Mouse (Mus musculus) liver, embryonic 15.5 days (tissue): ENCODE data around the gene Cwc27. TPM values are rescaled to one million over a fixed set of nuclear protein-coding genes. Genes with fewer than 3 reads are reported as not detected.

Experiments
- ATAC-seq: fragments of 200-750 bp; cut with Nextera tagmentation; 2 replicates; pipeline ENCODE4 v1.8.0; 2017; ENCODE audit warnings: moderate number of reproducible peaks, mild to moderate bottlenecking, moderate library complexity; ENCODE audit not compliant: insufficient read depth
- H3K27ac ChIP-seq: fragments of 300-500 bp; sonication (generic); replicated peaks from 2 replicates; pipeline ENCODE4 v1.5.1; 2015; ENCODE audit warnings: mild to moderate bottlenecking, inconsistent platforms
- H3K27me3 ChIP-seq: fragments of 300-500 bp; sonication (generic); 2 replicates; pipeline ENCODE4 v1.6.1; 2015; ENCODE audit warnings: mild to moderate bottlenecking, inconsistent platforms
- H3K36me3 ChIP-seq: fragments of 300-500 bp; sonication (generic); replicated peaks from 2 replicates; pipeline ENCODE4 v1.6.1; 2015; ENCODE audit warnings: moderate library complexity, mild to moderate bottlenecking, inconsistent platforms
- H3K4me1 ChIP-seq: fragments of 300-500 bp; sonication (generic); replicated peaks from 2 replicates; pipeline ENCODE4 v1.6.1; 2015; ENCODE audit warnings: inconsistent platforms
- H3K4me2 ChIP-seq: fragments of 300-500 bp; sonication (generic); 2 replicates; pipeline ENCODE4 v1.6.1; 2015; ENCODE audit warnings: moderate library complexity, mild to moderate bottlenecking, inconsistent platforms
- H3K4me3 ChIP-seq: fragments of 300-500 bp; sonication (generic); replicated peaks from 2 replicates; pipeline ENCODE4 v1.5.1; 2015; ENCODE audit warnings: mild to moderate bottlenecking, inconsistent platforms
- H3K9ac ChIP-seq: fragments of 300-500 bp; sonication (generic); 2 replicates; pipeline ENCODE4 v1.6.1; 2015; ENCODE audit warnings: moderate library complexity, mild to moderate bottlenecking, inconsistent platforms
- H3K9me3 ChIP-seq: fragments of 300-500 bp; sonication (generic); replicated peaks from 2 replicates; pipeline ENCODE4 v1.6.1; 2016; ENCODE audit warnings: inconsistent platforms
- whole genome bisulfite sequencing: fragments of 180-500 bp; shearing (Covaris S2); methylation state at CpG from one replicate; pipeline ENCODE4 v1.1.7; 2015; ENCODE audit warnings: mixed read lengths; ENCODE audit not compliant: insufficient replicate concordance; 5-methylcytosine and 5-hydroxymethylcytosine counted together
- polyA plus RNA-seq: library from polyadenylated mRNA; unstranded; fragments of >200 nt; fragmentation: Nextera tagmentation; extraction: Ambion mirVana; gene quantifications from 2 replicates; pipeline ENCODE4 v1.2.1, GENCODE M21; 2015

Gene Cwc27
- polyA plus RNA-seq, 1 experiment from 2014 or later, result 8.3 TPM

DNA sequence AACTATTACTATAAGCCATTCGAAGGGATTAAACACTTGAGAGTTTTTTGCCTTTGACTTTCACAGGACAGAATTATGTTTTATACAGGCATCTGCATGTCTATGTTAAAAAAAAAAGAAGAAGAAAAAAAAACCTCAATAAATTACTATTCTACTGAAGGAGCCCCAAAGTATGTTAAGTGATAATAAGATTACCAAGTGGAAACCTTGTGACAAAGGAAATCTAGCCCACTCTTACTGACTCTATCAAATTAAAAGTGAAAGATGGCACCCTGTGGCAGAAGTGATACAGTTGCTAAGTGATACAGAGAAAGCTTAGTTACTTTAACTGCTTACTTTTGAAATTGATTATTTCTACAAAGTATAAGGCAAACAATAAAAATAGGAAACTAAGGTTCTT lies 5.0 kb upstream of the Cwc27 start:
- no peak overlapping the region for H3K27ac ChIP-seq
- peaks cover 1% of the 10 kb centered on the region for H3K36me3 ChIP-seq
- H3K4me1 ChIP-seq, result peaks cover 37% of the 10 kb centered on the region
- no peak overlapping the region for H3K4me2 ChIP-seq
- 73% methylated on average over 1 of the region's 1 CpGs for WGBS
- H3K4me3 ChIP-seq, result no peak overlapping the region
- H3K9ac ChIP-seq, result no peak overlapping the region
- H3K27me3 ChIP-seq, result no peaks in the 10 kb centered on the region
- H3K9me3 ChIP-seq, result no peaks in the 10 kb centered on the region
- no peak for ATAC-seq

DNA sequence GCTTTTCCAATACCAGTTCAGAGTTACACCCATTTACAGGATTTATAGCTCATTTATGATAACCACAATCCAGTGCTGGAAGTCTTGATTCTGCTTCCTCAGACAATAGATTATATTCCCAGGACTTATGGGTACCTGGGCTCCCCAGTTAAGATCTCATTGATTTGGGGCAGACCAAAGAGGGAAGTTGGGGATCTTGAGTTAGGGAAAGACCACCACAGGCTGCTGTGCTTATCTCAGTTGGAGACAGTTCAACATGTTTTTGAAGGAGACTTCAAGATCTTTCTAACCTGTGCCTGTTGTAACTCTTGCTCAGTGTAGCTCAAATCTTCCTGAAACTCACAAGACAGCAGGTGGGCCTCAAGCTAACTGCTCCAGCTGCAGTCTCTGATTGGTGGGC lies 4.2 kb upstream of the Cwc27 start:
- ATAC-seq, result no peak
- H3K36me3 ChIP-seq, result no peaks in the 10 kb centered on the region
- H3K4me2 ChIP-seq, result no peak overlapping the region
- H3K9me3 ChIP-seq, result no peaks in the 10 kb centered on the region
- H3K27me3 ChIP-seq, result no peaks in the 10 kb centered on the region
- peaks cover 40% of the 10 kb centered on the region for H3K4me1 ChIP-seq
- H3K9ac ChIP-seq, result no peak overlapping the region
- H3K27ac ChIP-seq, result no peak overlapping the region
- no peak overlapping the region for H3K4me3 ChIP-seq

DNA sequence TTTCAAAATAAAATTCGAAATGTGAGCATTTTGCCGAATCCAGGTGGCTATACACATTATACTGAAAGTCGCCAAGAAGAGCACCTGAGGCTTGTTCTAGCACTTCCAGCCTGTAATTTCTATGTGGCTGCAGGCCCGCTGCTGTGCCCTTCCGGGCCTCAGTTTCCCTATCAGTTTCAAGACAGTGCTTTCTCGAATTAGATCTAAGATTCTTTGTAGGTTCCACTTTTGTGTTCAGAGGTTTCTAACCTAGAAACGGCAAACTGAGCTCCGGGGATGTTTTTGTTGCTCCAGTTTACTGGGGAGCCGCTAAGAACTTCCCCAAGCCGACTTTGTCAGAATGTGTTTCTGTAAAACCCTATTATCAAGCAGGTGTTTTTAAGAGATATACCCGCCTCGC lies 754 bp upstream of the Cwc27 start:
- Histone ChIP-seq H3K27ac (peak overlapping the region; percentile 84), H3K4me2 (peak overlapping the region; percentile 73), H3K4me1 (peaks cover 41% of the 10 kb centered on the region), H3K27me3 (no peaks in the 10 kb centered on the region), H3K4me3 (peak overlapping the region; percentile 78), H3K9me3 (no peaks in the 10 kb centered on the region), H3K9ac (peak overlapping the region; percentile 81), H3K36me3 (no peaks in the 10 kb centered on the region)
- 16% methylated on average over 12 of the region's 12 CpGs for WGBS
- ATAC-seq, result no peak

DNA sequence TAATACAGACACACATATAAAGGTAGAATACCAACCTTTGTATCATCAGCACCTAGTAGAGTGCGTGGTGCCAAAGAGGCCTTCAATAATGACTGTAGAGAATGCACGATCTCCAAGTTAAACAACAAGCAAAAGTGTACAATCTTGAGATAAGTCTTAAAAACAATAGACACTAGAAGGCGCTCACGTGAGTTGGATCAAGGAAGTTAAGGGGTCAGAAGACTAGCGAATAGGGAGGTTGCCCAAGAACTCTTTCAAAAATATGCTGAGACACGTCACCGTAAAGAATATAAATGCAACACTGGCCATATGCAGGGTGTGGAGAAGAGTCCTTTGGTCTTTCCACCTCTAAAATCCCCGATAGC lies 690 bp downstream of the Cwc27 start:
- Histone ChIP-seq H3K9ac (peak overlapping the region; percentile 81), H3K9me3 (no peaks in the 10 kb centered on the region)
- ATAC-seq, result peak; percentile 1; the same call in 1 of the 2 replicates

DNA sequence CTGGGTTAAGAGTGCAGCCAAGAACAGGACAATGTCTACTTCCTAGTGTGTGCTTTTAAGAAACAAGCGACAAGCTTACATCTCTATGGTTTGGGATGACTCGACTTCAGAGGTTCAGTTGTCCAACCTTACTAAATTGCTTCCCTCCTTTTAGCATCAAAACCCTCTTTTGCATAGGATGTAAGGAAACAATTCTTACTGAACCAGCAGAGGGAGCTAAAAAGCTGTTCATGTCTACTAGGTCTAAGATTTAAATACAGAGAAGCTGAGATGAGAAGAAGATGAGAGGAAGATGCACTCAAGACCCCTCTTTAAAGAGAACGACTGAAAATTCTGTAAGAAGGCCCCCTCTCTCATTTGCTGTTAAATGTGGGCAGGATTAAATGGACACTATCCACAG lies 11.3 kb downstream of the Cwc27 start:
- Histone ChIP-seq H3K27me3 (no peaks in the 10 kb centered on the region), H3K4me1 (no peaks in the 10 kb centered on the region), H3K4me3 (no peak overlapping the region), H3K27ac (no peak overlapping the region), H3K36me3 (no peaks in the 10 kb centered on the region; the same call in 1 of the 2 replicates), H3K9me3 (no peaks in the 10 kb centered on the region), H3K9ac (no peak overlapping the region), H3K4me2 (no peak overlapping the region)
- no peak for ATAC-seq
- WGBS, result 46% methylated on average over 3 of the region's 3 CpGs

More for the DNA sequence above, 690 bp downstream of the Cwc27 start:
- peak overlapping the region; percentile 84 for H3K27ac ChIP-seq
- H3K27me3 ChIP-seq, result no peaks in the 10 kb centered on the region
- 9% methylated on average over 8 of the region's 8 CpGs for WGBS
- peak overlapping the region; percentile 78 for H3K4me3 ChIP-seq
- no peaks in the 10 kb centered on the region for H3K36me3 ChIP-seq
- peaks cover 31% of the 10 kb centered on the region for H3K4me1 ChIP-seq
- H3K4me2 ChIP-seq, result peak overlapping the region; percentile 73

DNA sequence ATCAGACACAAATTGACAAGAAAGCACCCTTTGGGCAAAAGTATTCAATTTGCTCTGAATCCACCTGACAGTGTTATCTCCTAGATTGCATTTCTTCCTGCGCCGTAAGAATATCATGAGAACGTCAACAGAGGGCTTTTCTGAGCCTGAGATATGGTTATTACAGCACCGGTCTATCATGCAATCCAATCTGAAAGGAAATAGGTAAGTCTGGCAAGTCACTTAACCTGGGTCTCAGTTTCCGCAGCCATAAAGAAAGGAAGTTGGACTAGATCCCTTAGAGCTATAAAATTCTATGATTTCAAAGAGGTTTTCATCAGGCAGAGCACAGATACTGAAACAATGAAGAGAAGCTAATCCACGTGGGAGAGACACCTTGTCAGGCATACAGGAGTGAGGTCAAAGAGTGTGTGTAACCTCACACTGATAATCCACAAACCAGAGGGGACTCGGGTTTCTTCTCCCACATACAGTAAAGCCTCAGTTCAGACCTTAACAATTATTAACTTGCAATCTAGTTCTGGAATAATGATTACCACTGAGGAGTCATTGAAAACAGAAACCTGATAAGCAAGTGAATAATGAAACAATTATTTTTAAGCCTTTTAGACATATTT lies 17.3 kb downstream of the Cwc27 start:
- H3K9me3 ChIP-seq, result no peaks in the 10 kb centered on the region
- no peak overlapping the region for H3K4me3 ChIP-seq
- peaks cover 3% of the 10 kb centered on the region; the same call in 1 of the 2 replicates for H3K36me3 ChIP-seq
- no peak overlapping the region for H3K27ac ChIP-seq
- 73% methylated on average over 7 of the region's 7 CpGs for WGBS
- H3K9ac ChIP-seq, result no peak overlapping the region
- no peak overlapping the region for H3K4me2 ChIP-seq
- no peak; the same call in 1 of the 2 replicates for ATAC-seq
- H3K4me1 ChIP-seq, result no peaks in the 10 kb centered on the region
- no peaks in the 10 kb centered on the region for H3K27me3 ChIP-seq

DNA sequence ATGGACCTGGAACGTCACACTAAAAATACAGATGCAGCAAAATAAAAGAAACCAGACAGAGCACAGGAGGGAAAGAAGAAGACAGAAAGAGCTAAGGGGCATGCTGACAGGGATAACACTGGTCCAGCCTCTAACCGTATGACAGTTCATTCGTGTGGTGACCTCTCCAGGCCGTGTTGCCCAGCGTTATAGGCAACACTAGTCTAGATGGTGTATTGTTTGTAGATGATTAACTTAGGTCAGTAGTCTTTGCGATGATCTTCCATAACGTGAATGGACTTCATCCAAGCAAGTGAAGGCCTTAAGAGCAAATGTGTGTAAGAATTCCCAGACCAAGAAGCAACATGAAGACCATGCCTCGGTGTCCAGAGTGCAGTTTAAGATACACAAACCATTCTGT lies 17.9 kb downstream of the Cwc27 start:
- no peak overlapping the region for H3K9ac ChIP-seq
- no peak for ATAC-seq
- WGBS, result 77% methylated on average over 8 of the region's 8 CpGs
- H3K4me3 ChIP-seq, result no peak overlapping the region
- H3K27ac ChIP-seq, result no peak overlapping the region
- H3K9me3 ChIP-seq, result no peaks in the 10 kb centered on the region
- no peak overlapping the region for H3K4me2 ChIP-seq
- H3K4me1 ChIP-seq, result no peaks in the 10 kb centered on the region
- peaks cover 3% of the 10 kb centered on the region; the same call in 1 of the 2 replicates for H3K36me3 ChIP-seq
- H3K27me3 ChIP-seq, result no peaks in the 10 kb centered on the region

DNA sequence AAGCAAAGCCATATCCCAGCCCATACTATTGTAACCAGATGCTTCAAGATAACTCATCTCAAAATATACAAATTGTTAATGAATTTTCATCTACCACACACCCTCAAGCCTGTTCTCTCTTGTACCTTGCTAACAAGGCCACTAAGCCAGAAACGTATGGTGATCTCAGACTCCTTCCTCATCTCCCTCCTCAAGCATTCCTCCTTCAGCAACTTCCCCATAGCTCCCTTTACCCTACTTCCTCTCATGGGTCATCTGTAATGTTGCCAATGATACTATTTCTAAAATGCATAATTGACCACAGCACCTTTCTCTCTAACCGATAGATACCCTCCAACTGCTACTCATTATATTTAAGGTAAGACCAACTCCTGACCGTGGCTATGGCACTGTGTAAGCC lies 22.5 kb downstream of the Cwc27 start:
- Histone ChIP-seq H3K4me3 (no peak overlapping the region), H3K27me3 (no peaks in the 10 kb centered on the region), H3K27ac (no peak overlapping the region), H3K4me2 (no peak overlapping the region), H3K36me3 (peaks cover 5% of the 10 kb centered on the region; the same call in 1 of the 2 replicates), H3K9me3 (no peaks in the 10 kb centered on the region), H3K9ac (no peak overlapping the region), H3K4me1 (no peaks in the 10 kb centered on the region)
- ATAC-seq, result no peak
- WGBS, result 55% methylated on average over 3 of the region's 3 CpGs

DNA sequence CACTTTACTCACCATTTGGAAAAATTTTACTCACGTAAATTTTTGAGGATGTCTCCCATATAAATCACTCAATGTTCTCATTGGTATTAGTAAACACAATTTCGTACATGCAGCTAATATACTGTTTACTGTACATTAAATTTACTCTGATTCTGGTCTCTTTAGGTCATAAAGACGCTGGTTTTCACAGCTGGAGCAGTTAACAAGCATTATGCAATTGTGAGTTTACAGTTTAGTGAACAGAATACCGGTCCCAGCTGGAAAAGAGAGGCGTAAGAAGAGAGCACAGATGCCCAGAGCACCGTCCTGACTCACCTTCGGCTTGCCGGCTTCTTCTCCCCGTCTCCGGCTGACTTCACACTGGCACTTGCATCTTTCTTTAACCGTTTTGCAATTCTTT lies 24.8 kb downstream of the Cwc27 start, which contains the start of gene Srek1ip1:
Gene Srek1ip1 (plus strand): TSS at position 301 of the 400 bp plus-strand sequence.
- Histone ChIP-seq H3K27ac (no peak within 1 kb of the TSS), H3K36me3 (peaks cover 2% of the 10 kb centered on the region; the same call in 1 of the 2 replicates), H3K4me1 (no peaks in the 10 kb centered on the region), H3K4me3 (no peak within 1 kb of the TSS), H3K9me3 (no peaks in the 10 kb centered on the region), H3K9ac (no peak within 1 kb of the TSS), H3K4me2 (no peak within 1 kb of the TSS), H3K27me3 (no peaks in the 10 kb centered on the region)
- 82% methylated on average over 11 of the region's 11 CpGs for WGBS
- no peak for ATAC-seq

DNA sequence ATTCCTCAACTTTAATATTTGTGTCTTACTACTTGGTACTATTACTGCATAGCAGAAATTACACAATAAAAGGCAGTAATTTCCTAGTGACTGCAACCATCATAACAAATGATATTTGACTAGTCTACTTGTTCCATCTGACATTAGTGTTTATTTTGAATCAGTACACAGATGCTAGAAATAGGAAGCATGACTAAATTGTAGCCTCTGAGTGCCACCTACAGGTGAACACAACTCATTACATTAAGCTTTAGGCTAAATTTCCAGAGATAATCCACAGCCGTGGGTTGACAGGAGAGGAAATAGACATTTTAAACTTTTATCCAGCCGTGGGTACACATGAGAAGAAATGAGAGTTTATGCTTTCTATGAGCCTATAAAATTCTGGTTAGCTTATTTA lies 27.3 kb downstream of the Cwc27 start:
- Histone ChIP-seq H3K4me3 (no peak overlapping the region), H3K27me3 (no peaks in the 10 kb centered on the region), H3K4me2 (no peak overlapping the region), H3K27ac (no peak overlapping the region), H3K9me3 (no peaks in the 10 kb centered on the region), H3K9ac (no peak overlapping the region), H3K36me3 (peaks cover 6% of the 10 kb centered on the region; the same call in 1 of the 2 replicates), H3K4me1 (no peaks in the 10 kb centered on the region)
- WGBS, result 15% methylated on average over 2 of the region's 2 CpGs
- ATAC-seq, result no peak

DNA sequence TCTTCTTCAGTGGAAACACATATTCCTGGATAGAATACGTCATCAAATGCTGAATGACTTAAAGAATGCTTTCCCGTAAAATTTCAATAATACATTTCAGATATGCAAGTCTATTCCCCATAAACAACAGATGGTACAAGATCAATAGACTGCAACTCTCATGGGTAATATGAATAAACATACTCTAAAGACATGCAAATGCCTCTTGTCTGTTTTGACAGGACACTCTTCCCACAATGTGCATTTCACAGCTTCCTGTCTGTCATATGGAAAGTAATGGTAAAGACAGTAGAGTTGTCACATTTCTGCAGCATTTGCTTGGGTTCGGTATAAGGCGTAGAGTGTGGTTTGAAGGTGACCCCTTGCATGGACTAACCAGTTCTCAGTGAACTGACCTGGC lies 29.7 kb downstream of the Cwc27 start:
- no peak overlapping the region for H3K27ac ChIP-seq

DNA sequence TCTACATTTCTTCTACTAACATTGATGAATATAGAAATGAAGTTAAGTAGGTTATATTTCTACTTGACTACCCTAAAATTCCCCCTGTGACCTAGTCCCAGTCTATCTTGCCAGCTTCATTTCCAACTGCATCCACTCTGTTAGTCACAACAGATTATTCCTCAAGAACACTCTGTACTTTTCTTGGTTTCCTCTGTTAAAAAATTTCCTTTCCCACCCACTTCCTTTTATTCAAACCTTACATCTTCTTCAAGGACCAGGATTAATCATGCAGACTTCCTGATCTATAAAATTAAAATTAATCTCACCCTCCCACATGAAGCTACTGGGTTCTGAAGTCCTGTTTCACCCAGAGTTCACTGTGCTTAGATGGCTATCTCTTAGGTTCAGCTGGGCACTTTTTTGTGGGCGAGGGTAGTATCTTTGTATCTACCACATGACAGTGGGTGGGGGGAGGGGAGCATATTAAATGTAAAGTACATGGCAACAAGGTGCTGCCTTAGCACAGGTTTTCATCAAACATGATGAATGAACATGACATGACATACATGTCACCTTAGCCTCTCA lies 37.8 kb downstream of the Cwc27 start:
- Histone ChIP-seq H3K27me3 (no peaks in the 10 kb centered on the region), H3K9ac (no peak overlapping the region), H3K4me2 (no peak overlapping the region), H3K4me3 (no peak overlapping the region), H3K9me3 (no peaks in the 10 kb centered on the region), H3K36me3 (peaks cover 4% of the 10 kb centered on the region), H3K4me1 (0 out of 2 replicates have a peak, but pooled peaks cover 3% of the 10 kb centered on the region), H3K27ac (no peak overlapping the region)
- WGBS, result 17% methylated on average over 1 of the region's 1 CpGs
- no peak for ATAC-seq

More for the DNA sequence above, 29.7 kb downstream of the Cwc27 start:
- Histone ChIP-seq H3K4me1 (no peaks in the 10 kb centered on the region), H3K9ac (no peak overlapping the region), H3K36me3 (peaks cover 8% of the 10 kb centered on the region), H3K9me3 (no peaks in the 10 kb centered on the region), H3K4me3 (no peak overlapping the region), H3K27me3 (no peaks in the 10 kb centered on the region), H3K4me2 (no peak overlapping the region)
- ATAC-seq, result no peak
- WGBS, result 79% methylated on average over 4 of the region's 4 CpGs
